Mouse (Mus musculus) lung, postnatal 0 days (tissue): ENCODE measurements around the gene Rnf144b. TPM values are rescaled to one million over a fixed set of nuclear protein-coding genes. Genes with fewer than 3 reads are reported as not detected.
A peak's percentile ranks its signal among the peaks of the same experiment; 100 is the strongest.

Experiments used
- ATAC-seq: fragments of 200-750 bp; cut with Nextera tagmentation; 2 replicates; pipeline ENCODE4 v1.8.0; 2017; ENCODE audit warnings: moderate library complexity
- DNase-seq: peaks from one replicate; pipeline ENCODE4 v3.0.0-alpha.2; 2016; ENCODE audit warnings: low spot score
- H3K27ac ChIP-seq: fragments of 300-500 bp; sonication (generic); 2 replicates; pipeline ENCODE4 v1.5.1; 2014; ENCODE audit warnings: antibody characterized with exemption, mild to moderate bottlenecking, low read length, mixed read lengths
- H3K27me3 ChIP-seq: fragments of 300-500 bp; sonication (generic); replicated peaks from 2 replicates; pipeline ENCODE4 v1.6.1; 2014; ENCODE audit warnings: low read length, mixed read lengths; ENCODE audit not compliant: insufficient read depth
- H3K36me3 ChIP-seq: fragments of 300-500 bp; sonication (generic); 2 replicates; pipeline ENCODE4 v1.6.1; 2014; ENCODE audit warnings: low read length, mixed read lengths; ENCODE audit not compliant: insufficient read depth
- H3K4me1 ChIP-seq: fragments of 300-500 bp; sonication (generic); 2 replicates; pipeline ENCODE4 v1.6.1; 2014; ENCODE audit warnings: antibody characterized with exemption, low read depth, low read length, mixed read lengths; ENCODE audit not compliant: insufficient read depth
- H3K4me2 ChIP-seq: fragments of 300-500 bp; sonication (generic); replicated peaks from 2 replicates; pipeline ENCODE4 v1.6.1; 2014; ENCODE audit warnings: low read depth, mild to moderate bottlenecking, low read length, moderate library complexity, mixed read lengths
- H3K4me3 ChIP-seq: fragments of 300-500 bp; sonication (generic); 2 replicates; pipeline ENCODE4 v1.5.1; 2014; ENCODE audit warnings: low read depth, low read length
- H3K9ac ChIP-seq: fragments of 300-500 bp; sonication (generic); replicated peaks from 2 replicates; pipeline ENCODE4 v1.6.1; 2014; ENCODE audit warnings: low read depth, mild to moderate bottlenecking
- H3K9me3 ChIP-seq: fragments of 300-500 bp; sonication (generic); 2 replicates; pipeline ENCODE4 v1.6.1; 2016; ENCODE audit warnings: low read length, mixed read lengths
- CTCF ChIP-seq: IDR thresholded peaks from 2 replicates; pipeline ENCODE4 v1.5.1; 2016; ENCODE audit warnings: antibody characterized with exemption, mild to moderate bottlenecking
- EP300 ChIP-seq: IDR thresholded peaks from 2 replicates; pipeline ENCODE4 v1.6.1; 2016; ENCODE audit warnings: antibody characterized with exemption, mild to moderate bottlenecking, control low read depth
- WGBS: fragments of 180-500 bp; shearing (Covaris S2); extraction: QIAGEN DNeasy Blood & Tissue Kit; methylation state at CpG from one replicate; pipeline ENCODE4 v1.1.7; 2014; 5-methylcytosine and 5-hydroxymethylcytosine counted together
- polyA plus RNA-seq: library from polyadenylated mRNA; unstranded; fragments of >200 nt; fragmentation: Nextera tagmentation; extraction: Ambion mirVana; gene quantifications from 2 replicates; pipeline ENCODE4 v1.2.1, GENCODE M21; 2015

The Rnf144b gene
- 3.2 and 4.0 TPM in 2 replicates for polyA plus RNA-seq

- DNase-seq (peak; percentile 48), ATAC-seq (peak; percentile 57)
- no peak within 1 kb of the TSS for H3K27ac ChIP-seq
- WGBS, result 3% methylated on average over 55 of the region's 55 CpGs
- H3K36me3 ChIP-seq, result no peaks in the 10 kb centered on the region
- H3K9ac ChIP-seq, result 0 out of 2 replicates have a peak within 1 kb of the TSS, but pooled peaks have one; percentile 5
- peak within 1 kb of the TSS; percentile 47 for H3K4me3 ChIP-seq
- no peaks in the 10 kb centered on the region for H3K9me3 ChIP-seq
- H3K27me3 ChIP-seq, result no peaks in the 10 kb centered on the region; the same call in 1 of the 2 replicates
- H3K4me1 ChIP-seq, result no peaks in the 10 kb centered on the region
- peak within 1 kb of the TSS; percentile 92 for H3K4me2 ChIP-seq
- no peak for TF ChIP-seq CTCF
- TF ChIP-seq EP300, result no peak
Observed at GRCm38 (mm10) chr13:47122537-47123430, at the start of gene Rnf144b. Gene Rnf144b (plus strand): TSS chr13:47122656.

- H3K4me2 ChIP-seq, result no peak overlapping the region
- H3K36me3 ChIP-seq, result peaks cover 21% of the 10 kb centered on the region
- DNase-seq (no peak), ATAC-seq (no peak)
- 80% methylated on average over 5 of the region's 5 CpGs for WGBS
- H3K27me3 ChIP-seq, result no peaks in the 10 kb centered on the region
- H3K9me3 ChIP-seq, result no peaks in the 10 kb centered on the region
- no peak overlapping the region for H3K4me3 ChIP-seq
- no peak overlapping the region for H3K9ac ChIP-seq
- TF ChIP-seq EP300, result no peak
- no peak for TF ChIP-seq CTCF
- H3K4me1 ChIP-seq, result no peaks in the 10 kb centered on the region
- H3K27ac ChIP-seq, result no peak overlapping the region
Observed at GRCm38 (mm10) chr13:47076156-47076555, 46.3 kb upstream of the Rnf144b start.

GRCm38 (mm10) chr13:47077367-47077766 lies 45.1 kb upstream of the Rnf144b start:
- Histone ChIP-seq H3K4me1 (no peaks in the 10 kb centered on the region), H3K9me3 (no peaks in the 10 kb centered on the region), H3K9ac (no peak overlapping the region), H3K4me3 (no peak overlapping the region), H3K27me3 (no peaks in the 10 kb centered on the region), H3K36me3 (peaks cover 21% of the 10 kb centered on the region), H3K27ac (no peak overlapping the region), H3K4me2 (no peak overlapping the region)
- ATAC-seq (no peak), DNase-seq (no peak)
- TF ChIP-seq EP300, result no peak
- TF ChIP-seq CTCF, result no peak

- Histone ChIP-seq H3K9me3 (no peaks in the 10 kb centered on the region), H3K27me3 (no peaks in the 10 kb centered on the region), H3K36me3 (peaks cover 17% of the 10 kb centered on the region), H3K4me1 (no peaks in the 10 kb centered on the region), H3K4me2 (no peak overlapping the region), H3K4me3 (no peak overlapping the region), H3K9ac (no peak overlapping the region), H3K27ac (no peak overlapping the region)
- 74% methylated on average over 5 of the region's 5 CpGs for WGBS
- TF ChIP-seq CTCF, result peak; percentile 52
- TF ChIP-seq EP300, result no peak
- DNase-seq, result peak; percentile 28
- no peak for ATAC-seq
Observed at GRCm38 (mm10) chr13:47078799-47079198, 43.7 kb upstream of the Rnf144b start.

GRCm38 (mm10) chr13:47080905-47081505 lies 41.5 kb upstream of the Rnf144b start:
- H3K27ac ChIP-seq, result no peak overlapping the region
- H3K9ac ChIP-seq, result no peak overlapping the region
- WGBS, result 87% methylated on average over 4 of the region's 4 CpGs
- no peak for TF ChIP-seq EP300
- TF ChIP-seq CTCF, result peak; percentile 59
- no peak for DNase-seq
- H3K27me3 ChIP-seq, result no peaks in the 10 kb centered on the region
- H3K4me1 ChIP-seq, result no peaks in the 10 kb centered on the region
- H3K9me3 ChIP-seq, result no peaks in the 10 kb centered on the region
- H3K36me3 ChIP-seq, result peaks cover 11% of the 10 kb centered on the region; the same call in 1 of the 2 replicates
- no peak overlapping the region for H3K4me3 ChIP-seq
- ATAC-seq, result no peak
- no peak overlapping the region for H3K4me2 ChIP-seq

- no peaks in the 10 kb centered on the region for H3K27me3 ChIP-seq
- DNase-seq (no peak), ATAC-seq (no peak)
- H3K4me1 ChIP-seq, result no peaks in the 10 kb centered on the region
- H3K9ac ChIP-seq, result no peak overlapping the region
- 92% methylated on average over 1 of the region's 1 CpGs for WGBS
- H3K9me3 ChIP-seq, result no peaks in the 10 kb centered on the region
- no peak overlapping the region for H3K4me3 ChIP-seq
- no peak overlapping the region for H3K27ac ChIP-seq
- H3K36me3 ChIP-seq, result peaks cover 9% of the 10 kb centered on the region; the same call in 1 of the 2 replicates
- no peak overlapping the region for H3K4me2 ChIP-seq
- TF ChIP-seq CTCF, result no peak
- no peak for TF ChIP-seq EP300
Observed at GRCm38 (mm10) chr13:47088433-47088832, 34.0 kb upstream of the Rnf144b start.
